Mouse (Mus musculus) hematopoietic stem cell, adult 5-6 weeks (primary cell): ENCODE data around the gene Snta1. TPM values are rescaled to one million over a fixed set of nuclear protein-coding genes. Genes with fewer than 3 reads are reported as not detected.

Experiments
- total RNA-seq: library from RNA; stranded (forward); fragments of 172-1452, 232-1000 nt; gene quantifications from 2 replicates; pipeline ENCODE4 v1.2.3, GENCODE M21; 2017

Snta1 gene
- total RNA-seq, 1 experiment from 2014 or later, result 0.69 TPM

Other genes with a start within 250 kb of the Snta1 start
- not detected in 2 replicates for gene Bpifa5, start 245.5 kb downstream of the Snta1 start, total RNA-seq
- not detected in 2 replicates for gene Bpifb1, start 217.3 kb downstream of the Snta1 start, total RNA-seq
- gene Bpifb5, start 184.4 kb downstream of the Snta1 start, total RNA-seq, result 2.9 and 3.3 TPM in 2 replicates
- not detected in 2 replicates for gene Bpifb9a, start 150.2 kb downstream of the Snta1 start, total RNA-seq
- gene Bpifb9b, start 100.9 kb downstream of the Snta1 start, total RNA-seq, result not detected in 2 replicates
- gene Cdk5rap1, start 35.1 kb downstream of the Snta1 start, total RNA-seq, result 22.8 and 26.2 TPM in 2 replicates
- 25.0 and 26.6 TPM in 2 replicates for gene Cbfa2t2, start 28.4 kb upstream of the Snta1 start, total RNA-seq
- not detected in 2 replicates for gene 1700003F12Rik, start 139.0 kb upstream of the Snta1 start, total RNA-seq
- gene Actl10, start 143.7 kb upstream of the Snta1 start, total RNA-seq, result not detected in 2 replicates
- 1.2 and 2.6 TPM in 2 replicates for gene Necab3, start 150.8 kb upstream of the Snta1 start, total RNA-seq
- 7.3 and 9.9 TPM in 2 replicates for gene E2f1, start 161.8 kb upstream of the Snta1 start, total RNA-seq
- 12.6 and 17.2 TPM in 2 replicates for gene Pxmp4, start 195.6 kb upstream of the Snta1 start, total RNA-seq
- 0.69 and 1.9 TPM in 2 replicates for gene Zfp341, start 205.2 kb upstream of the Snta1 start, total RNA-seq
- gene 4930519P11Rik, start 205.3 kb upstream of the Snta1 start, total RNA-seq, result not detected in 2 replicates
- 98.4 and 114 TPM in 2 replicates for gene Chmp4b, start 243.6 kb upstream of the Snta1 start, total RNA-seq